Mouse (Mus musculus) CD8-positive naive resting alpha-beta T cell, adult 2 months (primary cell): Measurements from ENCODE around the gene Atp1a1.
A peak's percentile ranks its signal among the peaks of the same experiment; 100 is the strongest.

Experiments
- DNase-seq, 2 experiments: peaks; one replicate each; pipeline ENCODE4 v3.0.0; 2022; ENCODE audit warnings: low read depth in 2 of 2, low spot score in 2 of 2

Atp1a1 gene

GRCm38 (mm10) chr3:101611813-101612491 lies 7.5 kb upstream of the Atp1a1 start:
- no peak for DNase-seq

- no peak for DNase-seq
Measured at GRCm38 (mm10) chr3:101611012-101611812, 6.7 kb upstream of the Atp1a1 start.

GRCm38 (mm10) chr3:101609302-101609701 lies 4.8 kb upstream of the Atp1a1 start:
- no peak for DNase-seq

- DNase-seq: no peak
Measured at GRCm38 (mm10) chr3:101606861-101607455, 2.5 kb upstream of the Atp1a1 start.

GRCm38 (mm10) chr3:101605721-101606120 lies 1.2 kb upstream of the Atp1a1 start:
- DNase-seq: no peak

GRCm38 (mm10) chr3:101605291-101605690 lies 807 bp upstream of the Atp1a1 start:
- no peak for DNase-seq

GRCm38 (mm10) chr3:101603661-101604549 lies 579 bp downstream of the Atp1a1 start:
- peak; percentile 73 to 75 for DNase-seq

GRCm38 (mm10) chr3:101603194-101603593 lies 1.3 kb downstream of the Atp1a1 start:
- no peak for DNase-seq

GRCm38 (mm10) chr3:101602511-101603055 lies 1.9 kb downstream of the Atp1a1 start:
- no peak for DNase-seq

GRCm38 (mm10) chr3:101601687-101602086 lies 2.8 kb downstream of the Atp1a1 start:
- no peak for DNase-seq

GRCm38 (mm10) chr3:101601003-101601525 lies 3.4 kb downstream of the Atp1a1 start:
- no peak for DNase-seq

GRCm38 (mm10) chr3:101599920-101600741 lies 4.4 kb downstream of the Atp1a1 start:
- no peak for DNase-seq

GRCm38 (mm10) chr3:101599191-101599919 lies 5.1 kb downstream of the Atp1a1 start:
- DNase-seq: no peak

- DNase-seq: no peak
Measured at GRCm38 (mm10) chr3:101598231-101598905, 6.1 kb downstream of the Atp1a1 start.

GRCm38 (mm10) chr3:101597317-101598096 lies 7.0 kb downstream of the Atp1a1 start:
- no peak for DNase-seq

GRCm38 (mm10) chr3:101596686-101597085 lies 7.8 kb downstream of the Atp1a1 start:
- no peak for DNase-seq

GRCm38 (mm10) chr3:101595866-101596630 lies 8.4 kb downstream of the Atp1a1 start:
- DNase-seq: no peak
